Mouse (Mus musculus) A20 (cell line): ENCODE measurements at regions not wholly inside any gene's neighbourhood (a gene's known extent, or its start where the extent isn't known, plus 50 kb on each side); places are given as distances from the start of the nearest gene placed in this dataset.
"Not testable (repeated sequence)": the region's sequence is repeated elsewhere in the genome, so short reads cannot be mapped to it uniquely, and the experiment has no call there.

Source experiments
- DNase-seq: peaks from one replicate; pipeline ENCODE4 v3.0.0-alpha.2; 2011; ENCODE audit warnings: low read depth, low spot score

- not testable (repeated sequence) for DNase-seq
Observed at GRCm38 (mm10) chr1:193486668-193487067, 116.6 kb upstream of the Camk1g start.

- DNase-seq: no peak
Observed at GRCm38 (mm10) chr1:193484977-193485376, 114.9 kb upstream of the Camk1g start.

- no peak for DNase-seq
Observed at GRCm38 (mm10) chr1:193477298-193477697, 107.2 kb upstream of the Camk1g start.

- DNase-seq: no peak
Observed at GRCm38 (mm10) chr1:193476805-193477204, 106.7 kb upstream of the Camk1g start.

- DNase-seq: no peak
Observed at GRCm38 (mm10) chr1:193466306-193466705, 96.2 kb upstream of the Camk1g start.

- DNase-seq: no peak
Observed at GRCm38 (mm10) chr1:193459735-193460134, 89.6 kb upstream of the Camk1g start.

- DNase-seq: no peak
Observed at GRCm38 (mm10) chr1:193457908-193458307, 87.8 kb upstream of the Camk1g start.

- DNase-seq: no peak
Observed at GRCm38 (mm10) chr1:193453654-193454053, 83.6 kb upstream of the Camk1g start.

- no peak for DNase-seq
Observed at GRCm38 (mm10) chr1:193451471-193452135, 81.5 kb upstream of the Camk1g start.

- no peak for DNase-seq
Observed at GRCm38 (mm10) chr1:193450814-193451213, 80.7 kb upstream of the Camk1g start.

GRCm38 (mm10) chr1:193450201-193450600 is 80.1 kb upstream of the Camk1g start:
- DNase-seq: no peak

GRCm38 (mm10) chr1:193449394-193450103 is 79.5 kb upstream of the Camk1g start:
- peak; percentile 28 for DNase-seq

GRCm38 (mm10) chr1:193448793-193449393 is 78.8 kb upstream of the Camk1g start:
- DNase-seq: no peak

- no peak for DNase-seq
Observed at GRCm38 (mm10) chr1:193447647-193448046, 77.5 kb upstream of the Camk1g start.

GRCm38 (mm10) chr1:193443964-193444676 is 74.0 kb upstream of the Camk1g start:
- DNase-seq: peak; percentile 9

GRCm38 (mm10) chr1:193440512-193440911 is 70.4 kb upstream of the Camk1g start:
- DNase-seq: peak; percentile 34

GRCm38 (mm10) chr1:193434281-193434680 is 64.2 kb upstream of the Camk1g start:
- DNase-seq: no peak

GRCm38 (mm10) chr1:193433493-193434021 is 63.5 kb upstream of the Camk1g start:
- no peak for DNase-seq

- DNase-seq: no peak
Observed at GRCm38 (mm10) chr1:193430231-193430630, 60.1 kb upstream of the Camk1g start.

GRCm38 (mm10) chr1:193423653-193424075 is 53.6 kb upstream of the Camk1g start:
- DNase-seq: no peak

GRCm38 (mm10) chr1:193422886-193423285 is 52.8 kb upstream of the Camk1g start:
- no peak for DNase-seq

- DNase-seq: no peak
Observed at GRCm38 (mm10) chr1:193421820-193422219, 51.7 kb upstream of the Camk1g start.
